Mouse (Mus musculus): ENCODE measurements around the gene Fmn2.

GRCm38 (mm10) chr1:174728771-174729170 lies 227.1 kb downstream of the Fmn2 start:
- TF ChIP-seq CTCF (IDR thresholded peaks at IDR 0.05; ENCODE audit: borderline replicate concordance, control insufficient read depth, extremely low read depth, insufficient read depth, low read length, poor library complexity) (no peak), POLR2A (IDR thresholded peaks at IDR 0.05; ENCODE audit: control insufficient read depth, extremely low read depth, insufficient read depth, low read length, poor library complexity) (no peak)

Data from thymus, adult 2 months (tissue).